Mouse (Mus musculus): ENCODE measurements at regions not wholly inside any gene's neighbourhood (a gene's known extent, or its start where the extent isn't known, plus 50 kb on each side); places are given as distances from the start of the nearest gene placed in this dataset.

GRCm38 (mm10) chr4:152731988-152732387 is 254.3 kb upstream of the Kcnab2 start:
- no peak for DNase-seq (ENCODE audit: low read depth, low spot score)

- no peak for DNase-seq (ENCODE audit: low read depth, low spot score)
Observed at GRCm38 (mm10) chr4:152731082-152731720, 253.5 kb upstream of the Kcnab2 start.

GRCm38 (mm10) chr4:152729421-152729820 is 251.8 kb upstream of the Kcnab2 start:
- no peak for DNase-seq (ENCODE audit: low read depth, low spot score)

- DNase-seq (ENCODE audit: low read depth, low spot score): no peak
Observed at GRCm38 (mm10) chr4:152725881-152726280, 248.2 kb upstream of the Kcnab2 start.

GRCm38 (mm10) chr4:152725423-152725822 is 247.8 kb upstream of the Kcnab2 start:
- no peak for DNase-seq (ENCODE audit: low read depth, low spot score)

- DNase-seq (ENCODE audit: low read depth, low spot score): no peak
Observed at GRCm38 (mm10) chr4:152724741-152725140, 247.1 kb upstream of the Kcnab2 start.

GRCm38 (mm10) chr4:152724026-152724425 is 246.4 kb upstream of the Kcnab2 start:
- DNase-seq (ENCODE audit: low read depth, low spot score): no peak

GRCm38 (mm10) chr4:152720528-152720927 is 242.9 kb upstream of the Kcnab2 start:
- DNase-seq (ENCODE audit: low read depth, low spot score): no peak

- no peak for DNase-seq (ENCODE audit: low read depth, low spot score)
Observed at GRCm38 (mm10) chr4:152719416-152720127, 241.9 kb upstream of the Kcnab2 start.

- no peak for DNase-seq (ENCODE audit: low read depth, low spot score)
Observed at GRCm38 (mm10) chr4:152710339-152710738, 232.7 kb upstream of the Kcnab2 start.

GRCm38 (mm10) chr4:152700217-152700616 is 222.5 kb upstream of the Kcnab2 start:
- DNase-seq (ENCODE audit: low read depth, low spot score): no peak

- DNase-seq (ENCODE audit: low read depth, low spot score): no peak
Observed at GRCm38 (mm10) chr4:152697247-152697960, 219.7 kb upstream of the Kcnab2 start.

GRCm38 (mm10) chr4:152691735-152692134 is 214.1 kb upstream of the Kcnab2 start:
- no peak for DNase-seq (ENCODE audit: low read depth, low spot score)

- no peak for DNase-seq (ENCODE audit: low read depth, low spot score)
Observed at GRCm38 (mm10) chr4:152691302-152691701, 213.6 kb upstream of the Kcnab2 start.

- no peak for DNase-seq (ENCODE audit: low read depth, low spot score)
Observed at GRCm38 (mm10) chr4:152690766-152691165, 213.1 kb upstream of the Kcnab2 start.

GRCm38 (mm10) chr4:152689831-152690230 is 212.2 kb upstream of the Kcnab2 start:
- no peak for DNase-seq (ENCODE audit: low read depth, low spot score)

- DNase-seq (ENCODE audit: low read depth, low spot score): no peak
Observed at GRCm38 (mm10) chr4:152686509-152687081, 208.9 kb upstream of the Kcnab2 start.

- DNase-seq (ENCODE audit: low read depth, low spot score): no peak
Observed at GRCm38 (mm10) chr4:152674140-152674539, 196.5 kb upstream of the Kcnab2 start.

- peak; percentile 3 for DNase-seq (ENCODE audit: low read depth, low spot score)
Observed at GRCm38 (mm10) chr4:152663482-152663881, 185.8 kb upstream of the Kcnab2 start.

- no peak for DNase-seq (ENCODE audit: low read depth, low spot score)
Observed at GRCm38 (mm10) chr4:152663069-152663468, 185.4 kb upstream of the Kcnab2 start.

GRCm38 (mm10) chr4:152662439-152662838 is 184.8 kb upstream of the Kcnab2 start:
- no peak for DNase-seq (ENCODE audit: low read depth, low spot score)

GRCm38 (mm10) chr4:152650198-152650597 is 172.5 kb upstream of the Kcnab2 start:
- no peak for DNase-seq (ENCODE audit: low read depth, low spot score)

Measured in A20 (cell line).